Mouse (Mus musculus) olfactory bulb, adult 2 months (tissue): ENCODE measurements around the gene Eya4.

Experiments used
- CTCF ChIP-seq: fragments of 200-500 bp; IDR thresholded peaks from 2 replicates; pipeline ENCODE4 v1.5.1; 2012; ENCODE audit warnings: low read depth, mild to moderate bottlenecking, low read length, moderate library complexity; ENCODE audit not compliant: insufficient read depth
- POLR2A ChIP-seq: fragments of 200-500 bp; IDR thresholded peaks from 2 replicates; pipeline ENCODE4 v1.6.1; 2012; ENCODE audit warnings: mild to moderate bottlenecking, low read depth, low read length, moderate library complexity; ENCODE audit not compliant: insufficient read depth

- TF ChIP-seq CTCF: no peak
- TF ChIP-seq POLR2A: no peak
Measured at GRCm38 (mm10) chr10:23171541-23171940, 179.0 kb downstream of the Eya4 start.
